Mouse (Mus musculus) embryonic facial prominence, embryonic 13.5 days (tissue): ENCODE measurements at regions not wholly inside any gene's neighbourhood (a gene's known extent, or its start where the extent isn't known, plus 50 kb on each side); places are given as distances from the start of the nearest gene placed in this dataset.
"Not testable (repeated sequence)": the region's sequence is repeated elsewhere in the genome, so short reads cannot be mapped to it uniquely, and the experiment has no call there.

Source experiments
- ATAC-seq: fragments of 200-750 bp; cut with Nextera tagmentation; 2 replicates; pipeline ENCODE4 v1.8.0; 2017; ENCODE audit warnings: low read depth; ENCODE audit not compliant: insufficient number of reproducible peaks, insufficient read depth, low FRiP score, low TSS enrichment
- H3K27ac ChIP-seq: fragments of 300-500 bp; sonication (generic); 2 replicates; pipeline ENCODE4 v1.5.1; 2015; ENCODE audit warnings: moderate library complexity, mild to moderate bottlenecking, inconsistent platforms
- H3K27me3 ChIP-seq: fragments of 300-500 bp; sonication (generic); 2 replicates; pipeline ENCODE4 v1.6.1; 2015; ENCODE audit warnings: mild to moderate bottlenecking, inconsistent platforms
- H3K36me3 ChIP-seq: fragments of 300-500 bp; sonication (generic); 2 replicates; pipeline ENCODE4 v1.6.1; 2015; ENCODE audit warnings: mild to moderate bottlenecking, inconsistent platforms
- H3K4me1 ChIP-seq: fragments of 300-500 bp; sonication (generic); 2 replicates; pipeline ENCODE4 v1.6.1; 2015; ENCODE audit warnings: inconsistent platforms
- H3K4me2 ChIP-seq: fragments of 300-500 bp; sonication (generic); 2 replicates; pipeline ENCODE4 v1.6.1; 2015; ENCODE audit warnings: moderate library complexity, mild to moderate bottlenecking, inconsistent platforms
- H3K4me3 ChIP-seq: fragments of 300-500 bp; sonication (generic); 2 replicates; pipeline ENCODE4 v1.5.1; 2015; ENCODE audit warnings: mild to moderate bottlenecking, inconsistent platforms
- H3K9ac ChIP-seq: fragments of 300-500 bp; sonication (generic); 2 replicates; pipeline ENCODE4 v1.6.1; 2015; ENCODE audit warnings: mild to moderate bottlenecking, inconsistent platforms
- H3K9me3 ChIP-seq: fragments of 300-500 bp; sonication (generic); 2 replicates; pipeline ENCODE4 v1.6.1; 2016; ENCODE audit warnings: inconsistent platforms
- WGBS: fragments of 180-500 bp; shearing (Covaris S2); methylation state at CpG from one replicate; pipeline ENCODE4 v1.1.7; 2015; ENCODE audit warnings: mixed read lengths; 5-methylcytosine and 5-hydroxymethylcytosine counted together

GRCm38 (mm10) chr14:53090921-53091320 lies 595.4 kb upstream of the Olfr1507 start:
- H3K9ac ChIP-seq, ATAC-seq, H3K4me2 ChIP-seq, H3K27ac ChIP-seq, H3K9me3 ChIP-seq, H3K4me1 ChIP-seq, H3K27me3 ChIP-seq, H3K36me3 ChIP-seq, H3K4me3 ChIP-seq: not testable (repeated sequence)

- H3K9me3 ChIP-seq, H3K4me2 ChIP-seq, H3K4me1 ChIP-seq, H3K36me3 ChIP-seq, H3K9ac ChIP-seq, H3K27ac ChIP-seq, ATAC-seq, H3K4me3 ChIP-seq, H3K27me3 ChIP-seq: not testable (repeated sequence)
- 76% methylated on average over 4 of the region's 4 CpGs for WGBS
These were observed 586.3 kb upstream of the Olfr1507 start for GRCm38 (mm10) chr14:53081853-53082252.

DNA sequence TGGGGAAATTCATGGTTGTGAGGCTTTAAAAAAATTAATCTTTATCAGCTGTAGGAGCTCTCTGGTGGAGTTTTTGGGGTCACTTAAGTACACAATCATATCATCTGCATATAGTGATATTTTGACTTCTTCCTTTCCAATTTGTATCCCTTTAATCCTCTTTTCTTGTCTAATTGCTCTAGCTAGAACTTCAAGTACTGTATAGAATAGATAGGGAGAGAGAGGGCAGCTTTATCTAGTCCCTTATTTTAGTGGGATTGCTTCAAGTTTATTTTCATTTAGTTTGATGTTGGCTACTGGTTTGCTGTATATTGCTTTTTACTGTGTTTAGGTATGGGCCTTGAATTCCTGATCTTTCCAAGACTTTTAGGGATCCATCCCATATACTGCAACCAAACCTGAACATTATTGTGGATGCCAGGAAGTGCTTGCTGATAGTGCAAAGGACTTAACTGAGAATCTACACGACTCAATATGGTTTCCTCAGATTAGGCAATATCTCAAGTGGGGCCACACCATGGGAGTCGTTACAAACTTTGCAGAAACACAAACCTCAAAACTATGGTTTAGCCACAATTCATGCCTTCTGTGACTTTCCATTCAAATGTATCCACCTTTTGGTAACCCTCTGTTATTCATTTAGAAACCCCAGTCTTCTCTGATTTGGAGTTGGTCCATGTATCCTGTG lies 585.6 kb upstream of the Olfr1507 start:
- H3K36me3 ChIP-seq, ATAC-seq, H3K27me3 ChIP-seq, H3K27ac ChIP-seq, H3K9ac ChIP-seq, H3K4me3 ChIP-seq, H3K9me3 ChIP-seq, H3K4me1 ChIP-seq, H3K4me2 ChIP-seq: not testable (repeated sequence)
- no CpG with 5 or more reads among the region's 2 CpGs for WGBS

DNA sequence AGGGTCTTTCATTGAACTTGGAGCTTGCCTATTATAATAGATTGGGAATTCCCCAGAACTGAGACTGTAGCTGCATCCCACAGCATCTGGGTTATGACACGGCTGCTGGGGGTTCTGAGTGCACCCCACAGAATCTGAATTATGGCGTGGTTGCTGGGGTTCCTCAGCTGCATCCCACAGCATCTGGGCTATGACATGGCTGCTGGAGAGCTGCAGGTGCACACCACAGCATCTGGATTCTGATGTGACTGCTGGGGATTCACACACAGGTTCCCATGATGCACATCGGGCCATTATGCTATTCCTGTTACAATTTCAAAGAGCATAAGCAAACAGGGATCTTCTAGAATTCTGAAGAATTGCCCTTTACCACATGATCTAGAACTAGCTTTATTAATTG lies 585.0 kb upstream of the Olfr1507 start:
- not testable (repeated sequence) for H3K4me1 ChIP-seq, H3K9ac ChIP-seq, ATAC-seq, H3K36me3 ChIP-seq, H3K27me3 ChIP-seq, H3K4me2 ChIP-seq, H3K9me3 ChIP-seq, H3K4me3 ChIP-seq, H3K27ac ChIP-seq
- WGBS, result 82% methylated on average over 3 of the region's 3 CpGs

- WGBS, result 92% methylated on average over 2 of the region's 2 CpGs
- H3K4me2 ChIP-seq, H3K4me3 ChIP-seq, H3K36me3 ChIP-seq, H3K4me1 ChIP-seq, H3K27me3 ChIP-seq, H3K27ac ChIP-seq, ATAC-seq, H3K9ac ChIP-seq, H3K9me3 ChIP-seq: not testable (repeated sequence)
These were observed 580.4 kb upstream of the Olfr1507 start for GRCm38 (mm10) chr14:53075937-53076336.

- not testable (repeated sequence) for H3K9me3 ChIP-seq, H3K4me1 ChIP-seq, H3K27me3 ChIP-seq, H3K4me3 ChIP-seq, H3K9ac ChIP-seq, H3K4me2 ChIP-seq, H3K27ac ChIP-seq, ATAC-seq, H3K36me3 ChIP-seq
- WGBS, result 69% methylated on average over 6 of the region's 6 CpGs
These were observed 577.6 kb upstream of the Olfr1507 start for GRCm38 (mm10) chr14:53073126-53073525.

GRCm38 (mm10) chr14:53072502-53072901 lies 577.0 kb upstream of the Olfr1507 start:
- not testable (repeated sequence) for H3K9me3 ChIP-seq, ATAC-seq, H3K4me3 ChIP-seq, H3K4me1 ChIP-seq, H3K27ac ChIP-seq, H3K9ac ChIP-seq, H3K4me2 ChIP-seq, H3K27me3 ChIP-seq, H3K36me3 ChIP-seq
- no CpG with 5 or more reads among the region's 1 CpGs for WGBS

DNA sequence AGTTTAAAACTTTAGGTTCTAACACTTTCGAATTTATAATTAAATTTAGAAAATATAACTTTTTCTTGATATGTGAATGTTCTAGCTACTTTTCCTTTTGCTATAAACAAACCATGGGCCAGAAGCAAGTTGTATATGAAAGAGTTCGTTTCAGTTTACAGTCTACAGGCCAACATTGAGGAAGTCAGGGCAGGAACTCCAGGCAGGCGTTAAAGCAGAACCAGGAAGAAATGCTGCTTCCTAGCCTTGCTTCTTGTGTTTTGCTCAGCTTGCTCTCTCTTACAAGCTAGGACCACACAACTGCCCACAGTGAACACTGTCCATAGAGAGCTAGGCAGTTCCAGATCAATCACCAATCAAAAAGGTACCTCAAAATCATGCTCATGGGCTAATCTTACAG lies 558.9 kb upstream of the Olfr1507 start:
- H3K36me3 ChIP-seq, H3K27ac ChIP-seq, ATAC-seq, H3K4me3 ChIP-seq, H3K4me2 ChIP-seq, H3K27me3 ChIP-seq, H3K9ac ChIP-seq, H3K4me1 ChIP-seq, H3K9me3 ChIP-seq: not testable (repeated sequence)
- whole genome bisulfite sequencing, result 78% methylated on average over 2 of the region's 3 CpGs

DNA sequence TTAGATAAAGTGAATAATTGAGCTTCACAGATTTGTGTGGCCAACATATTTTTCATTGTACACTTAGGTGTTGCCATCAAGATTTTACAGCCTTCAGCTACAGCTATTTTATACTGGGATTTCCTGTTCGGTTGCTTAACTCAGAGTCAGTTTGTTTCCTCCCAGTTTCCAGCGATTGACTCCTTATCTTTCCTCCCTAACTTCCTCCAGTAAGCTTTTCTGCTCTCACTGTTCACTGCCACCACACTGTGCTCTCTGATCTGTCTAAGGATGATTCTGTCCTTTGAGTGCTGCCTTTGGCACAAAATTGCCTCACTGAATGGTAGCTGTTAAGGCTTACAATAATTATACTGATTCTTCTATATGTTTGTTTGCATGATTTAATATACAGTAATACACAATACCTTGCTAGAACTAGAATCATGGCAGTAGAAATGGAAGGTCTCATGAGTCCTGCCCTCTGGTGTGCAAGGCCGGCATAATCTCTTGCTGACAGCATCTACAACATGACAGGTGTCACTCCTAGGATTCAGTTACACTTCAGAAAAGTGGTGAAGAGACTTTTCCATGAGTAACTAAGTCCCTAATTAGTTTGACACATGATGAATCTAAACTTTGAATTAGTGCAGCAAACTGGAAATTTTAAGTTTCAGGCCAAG lies 558.0 kb upstream of the Olfr1507 start:
- ATAC-seq, result not testable (repeated sequence)

DNA sequence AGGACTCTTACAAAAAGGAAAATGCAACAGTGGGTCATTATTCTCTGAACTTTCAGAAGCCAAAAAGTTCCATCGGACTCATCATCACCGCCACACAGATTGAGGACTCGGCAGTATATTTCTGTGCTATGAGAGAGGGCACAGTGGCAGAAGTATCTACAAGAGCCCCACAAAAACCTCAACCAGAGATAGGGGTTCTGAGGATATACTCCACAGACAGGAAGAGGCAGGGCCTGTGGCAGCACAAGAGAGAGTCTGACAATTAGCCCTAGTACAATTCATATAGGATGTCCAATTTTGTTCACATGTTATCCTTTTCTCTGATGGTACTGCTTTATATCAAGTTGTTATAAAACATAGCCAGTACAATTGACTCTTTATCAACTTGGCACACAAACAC lies 552.1 kb upstream of the Olfr1507 start:
- H3K27me3 ChIP-seq, ATAC-seq, H3K9me3 ChIP-seq, H3K4me1 ChIP-seq, H3K4me2 ChIP-seq, H3K27ac ChIP-seq, H3K9ac ChIP-seq, H3K36me3 ChIP-seq, H3K4me3 ChIP-seq: not testable (repeated sequence)
- WGBS, result 82% methylated on average over 3 of the region's 3 CpGs

More for the DNA sequence above, 558.0 kb upstream of the Olfr1507 start:
- H3K9me3 ChIP-seq, H3K27ac ChIP-seq, H3K4me3 ChIP-seq, H3K9ac ChIP-seq, H3K4me2 ChIP-seq, H3K4me1 ChIP-seq, H3K27me3 ChIP-seq, H3K36me3 ChIP-seq: not testable (repeated sequence)
- 64% methylated on average over 2 of the region's 3 CpGs for WGBS

GRCm38 (mm10) chr14:53046975-53047374 lies 551.4 kb upstream of the Olfr1507 start:
- not testable (repeated sequence) for H3K9me3 ChIP-seq, ATAC-seq, H3K27me3 ChIP-seq, H3K4me1 ChIP-seq, H3K4me3 ChIP-seq, H3K27ac ChIP-seq, H3K36me3 ChIP-seq, H3K4me2 ChIP-seq, H3K9ac ChIP-seq
- WGBS, result 90% methylated on average over 1 of the region's 1 CpGs

DNA sequence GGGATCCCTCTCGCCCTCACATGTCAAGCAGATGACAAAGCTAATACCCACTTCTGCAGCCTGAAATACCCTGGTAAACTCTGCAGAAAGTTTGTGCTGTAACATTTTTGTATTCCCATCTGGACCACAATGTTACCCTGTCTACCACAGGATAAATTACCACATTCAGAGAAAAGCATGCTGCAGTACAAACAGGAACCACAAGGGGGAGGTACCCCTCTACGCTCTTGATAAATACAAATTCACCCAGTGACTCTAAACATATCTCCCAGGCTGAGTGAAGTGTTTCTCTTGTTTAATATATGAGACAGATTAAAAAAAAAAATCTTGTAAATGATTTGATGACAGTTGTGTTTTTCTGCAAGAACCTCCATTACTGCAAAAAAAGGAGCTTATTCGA lies 549.8 kb upstream of the Olfr1507 start:
- not testable (repeated sequence) for H3K4me3 ChIP-seq, H3K27me3 ChIP-seq, H3K27ac ChIP-seq, H3K9me3 ChIP-seq, H3K4me1 ChIP-seq, H3K4me2 ChIP-seq, H3K36me3 ChIP-seq, H3K9ac ChIP-seq, ATAC-seq
- 83% methylated on average over 3 of the region's 3 CpGs for WGBS
